Mouse (Mus musculus): ENCODE measurements around the gene Teddm2.

DNA sequence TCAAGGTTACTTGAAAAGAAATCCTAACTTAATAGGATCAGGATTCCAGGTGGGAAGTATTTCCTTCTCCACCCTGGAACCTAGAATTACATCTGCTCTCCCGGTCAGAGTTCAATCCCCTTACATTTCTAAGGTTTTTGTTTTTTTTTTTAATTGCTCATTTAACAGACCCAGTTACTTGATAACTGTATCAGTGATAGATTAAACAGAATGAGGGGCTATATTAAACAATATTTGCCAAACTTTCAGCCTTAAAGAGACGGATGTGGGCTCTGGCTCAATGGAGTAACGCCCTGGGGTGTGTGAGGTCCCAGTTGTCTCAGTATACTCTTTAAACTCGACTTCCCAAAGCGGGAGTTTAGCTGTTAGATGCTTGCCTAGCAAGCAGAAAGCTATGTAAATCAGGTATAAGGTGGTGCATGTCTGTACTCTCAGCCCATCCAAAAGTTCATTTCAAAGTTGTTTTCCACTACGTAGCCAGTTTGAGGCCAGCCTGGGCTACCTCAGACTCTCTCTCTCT lies 11.3 kb upstream of the Teddm2 start:
- TF ChIP-seq CTCF (IDR thresholded peaks at IDR 0.05; ENCODE audit: control insufficient read depth, insufficient read depth, insufficient replicate concordance, low read depth, low read length) (no peak), POLR2A (IDR thresholded peaks at IDR 0.05; ENCODE audit: control insufficient read depth, low read depth, low read length) (no peak)

Data from testis, adult 2 months (tissue).